Mouse (Mus musculus): ENCODE data around the gene Rora. TPM values are rescaled to one million over a fixed set of nuclear protein-coding genes. Genes with fewer than 3 reads are reported as not detected.

Rora gene
- polyA plus RNA-seq, 1 experiment from 2014 or later = 12.3 TPM

DNA sequence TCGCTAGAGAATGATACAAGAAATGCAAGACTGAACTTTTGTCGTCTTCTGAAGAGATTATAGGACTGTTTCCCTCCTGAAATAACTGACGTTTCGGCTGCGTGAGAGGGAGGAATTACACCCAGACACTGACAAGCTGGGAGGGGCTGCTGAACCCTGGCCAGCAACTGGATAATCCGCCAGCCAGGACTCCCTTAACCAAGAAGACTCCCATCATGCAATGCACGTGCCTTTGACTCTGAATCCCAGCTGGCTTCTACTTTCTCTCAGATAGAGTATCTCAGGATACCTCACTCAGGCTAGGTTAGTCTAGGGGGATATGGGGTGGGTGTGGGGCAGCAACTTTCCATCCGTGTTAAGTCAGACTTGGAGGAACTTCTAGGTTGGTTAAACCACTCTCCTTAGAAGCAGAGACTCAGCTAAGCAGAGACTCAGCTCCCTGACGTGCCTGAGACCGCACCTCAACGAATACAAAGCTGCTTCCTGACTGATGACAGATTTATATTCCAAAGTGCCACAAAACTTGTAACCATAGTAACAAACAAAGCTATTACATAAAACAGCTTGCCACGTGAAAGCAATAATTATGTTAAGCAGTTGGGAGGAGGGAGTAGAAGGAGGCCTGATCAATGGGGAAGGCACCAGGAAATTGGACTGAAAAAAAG is 302.8 kb downstream of the Rora start:
- 53% methylated on average over 12 of the region's 12 CpGs for WGBS
- Histone ChIP-seq H3K27me3 (replicated peaks; ENCODE audit: control insufficient read depth, insufficient read depth, low read length) (no peaks in the 10 kb centered on the region), H3K4me3 (ENCODE audit: low read depth, low read length) (no peak overlapping the region), H3K9ac (ENCODE audit: low read depth, low read length) (no peak overlapping the region), H3K9me3 (ENCODE audit: control insufficient read depth, low read length) (no peaks in the 10 kb centered on the region), H3K4me2 (ENCODE audit: low read depth, low read length) (no peak overlapping the region), H3K4me1 (ENCODE audit: control insufficient read depth, insufficient read depth, low read length) (peaks cover 5% of the 10 kb centered on the region; the same call in 1 of the 2 replicates), H3K27ac (replicated peaks; ENCODE audit: low read depth, low read length) (no peak overlapping the region), H3K36me3 (ENCODE audit: control insufficient read depth, insufficient read depth, low read length) (no peaks in the 10 kb centered on the region)
- DNase-seq (ENCODE audit: low spot score) (peak; percentile 60), ATAC-seq (ENCODE audit: low read depth) (no peak; the same call in 1 of the 2 replicates)

DNA sequence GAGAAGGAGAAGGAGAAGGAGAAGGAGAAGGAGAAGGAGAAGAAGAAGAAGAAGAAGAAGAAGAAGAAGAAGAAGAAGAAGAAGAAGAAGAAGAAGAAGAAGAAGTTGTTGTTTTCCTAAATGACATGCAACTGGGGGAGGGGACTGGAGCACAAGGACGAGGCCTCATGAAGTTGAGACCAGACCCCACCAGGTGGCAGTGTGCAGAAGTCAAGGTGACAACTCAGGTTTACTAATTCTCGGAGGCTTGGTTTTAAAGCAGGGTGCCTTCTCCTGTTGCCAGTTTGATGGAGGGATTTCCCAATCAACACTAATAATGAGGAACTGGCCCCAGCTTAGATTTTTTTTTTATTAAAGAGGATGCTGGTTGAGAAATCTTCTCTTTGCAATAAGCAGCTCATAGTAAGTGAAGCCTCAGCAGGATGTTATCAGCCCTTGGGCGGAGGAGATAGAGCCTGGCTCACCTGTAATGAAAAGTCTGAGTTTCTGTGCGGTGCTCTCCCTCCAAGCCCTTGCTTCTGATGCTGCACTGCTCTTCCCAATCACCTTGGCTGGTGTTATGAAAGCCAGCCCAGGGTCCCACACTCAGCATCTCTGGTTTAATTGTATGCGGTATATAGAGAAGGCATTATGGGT is 303.5 kb downstream of the Rora start:
- no peaks in the 10 kb centered on the region for H3K36me3 ChIP-seq (ENCODE audit: control insufficient read depth, insufficient read depth, low read length)
- H3K27ac ChIP-seq (replicated peaks; ENCODE audit: low read depth, low read length) = no peak overlapping the region
- H3K4me2 ChIP-seq (ENCODE audit: low read depth, low read length) = no peak overlapping the region
- H3K27me3 ChIP-seq (replicated peaks; ENCODE audit: control insufficient read depth, insufficient read depth, low read length) = no peaks in the 10 kb centered on the region
- H3K9me3 ChIP-seq (ENCODE audit: control insufficient read depth, low read length) = no peaks in the 10 kb centered on the region
- H3K4me1 ChIP-seq (ENCODE audit: control insufficient read depth, insufficient read depth, low read length) = peaks cover 5% of the 10 kb centered on the region; the same call in 1 of the 2 replicates
- DNase-seq (ENCODE audit: low spot score) (peak; percentile 71), ATAC-seq (ENCODE audit: low read depth) (no peak)
- 61% methylated on average over 5 of the region's 5 CpGs for WGBS
- H3K4me3 ChIP-seq (ENCODE audit: low read depth, low read length) = no peak overlapping the region
- no peak overlapping the region for H3K9ac ChIP-seq (ENCODE audit: low read depth, low read length)

DNA sequence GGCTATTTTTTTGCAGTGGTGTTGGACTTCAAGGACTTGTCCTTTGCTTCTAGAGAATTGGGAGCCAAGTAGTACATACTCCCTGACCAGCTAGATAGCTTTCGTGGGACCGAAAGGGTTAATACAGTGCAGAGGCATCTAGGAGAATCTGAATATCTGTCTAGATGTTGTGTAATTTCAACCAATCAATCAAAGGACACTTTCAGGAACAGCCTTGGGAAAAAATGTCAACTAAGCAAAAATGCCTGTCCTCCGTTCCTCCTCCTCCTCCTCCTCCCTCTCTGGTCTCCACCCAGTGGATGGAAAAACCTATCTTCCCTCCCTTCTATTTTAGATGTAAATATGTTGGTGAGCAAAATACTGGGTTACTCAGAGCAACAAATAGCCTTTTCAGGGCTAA is 304.2 kb downstream of the Rora start:
- Histone ChIP-seq H3K36me3 (ENCODE audit: control insufficient read depth, insufficient read depth, low read length) (no peaks in the 10 kb centered on the region), H3K4me2 (ENCODE audit: low read depth, low read length) (no peak overlapping the region), H3K27me3 (replicated peaks; ENCODE audit: control insufficient read depth, insufficient read depth, low read length) (no peaks in the 10 kb centered on the region), H3K4me3 (ENCODE audit: low read depth, low read length) (no peak overlapping the region), H3K4me1 (ENCODE audit: control insufficient read depth, insufficient read depth, low read length) (peaks cover 5% of the 10 kb centered on the region; the same call in 1 of the 2 replicates), H3K9ac (ENCODE audit: low read depth, low read length) (no peak overlapping the region), H3K9me3 (ENCODE audit: control insufficient read depth, low read length) (no peaks in the 10 kb centered on the region), H3K27ac (replicated peaks; ENCODE audit: low read depth, low read length) (no peak overlapping the region)
- ATAC-seq (ENCODE audit: low read depth) = no peak
- no peak for DNase-seq (ENCODE audit: low spot score)
- WGBS = 78% methylated on average over 3 of the region's 3 CpGs

DNA sequence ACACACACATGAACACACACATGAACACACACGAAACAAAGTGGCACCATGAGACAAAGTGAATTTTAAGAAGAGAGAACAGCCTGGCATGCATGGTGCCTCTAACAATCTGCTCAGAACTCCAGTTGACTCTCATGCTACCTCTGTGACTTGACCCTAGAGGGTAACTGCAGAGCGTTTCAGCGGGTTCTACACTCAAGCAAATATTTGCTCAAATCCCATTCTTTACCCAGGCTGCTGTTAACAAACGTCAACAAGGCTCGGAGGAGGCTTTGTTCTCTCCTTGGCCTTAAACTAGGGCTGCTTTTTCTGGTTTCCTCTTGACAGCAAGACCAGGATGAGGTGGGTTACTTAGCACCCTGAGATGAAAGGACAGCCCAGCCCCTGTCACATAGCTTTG is 305.3 kb downstream of the Rora start:
- Histone ChIP-seq H3K36me3 (ENCODE audit: control insufficient read depth, insufficient read depth, low read length) (no peaks in the 10 kb centered on the region), H3K27ac (replicated peaks; ENCODE audit: low read depth, low read length) (no peak overlapping the region), H3K4me2 (ENCODE audit: low read depth, low read length) (no peak overlapping the region), H3K27me3 (replicated peaks; ENCODE audit: control insufficient read depth, insufficient read depth, low read length) (no peaks in the 10 kb centered on the region), H3K4me1 (ENCODE audit: control insufficient read depth, insufficient read depth, low read length) (peaks cover 5% of the 10 kb centered on the region; the same call in 1 of the 2 replicates), H3K9ac (ENCODE audit: low read depth, low read length) (no peak overlapping the region), H3K9me3 (ENCODE audit: control insufficient read depth, low read length) (no peaks in the 10 kb centered on the region), H3K4me3 (ENCODE audit: low read depth, low read length) (no peak overlapping the region)
- ATAC-seq (ENCODE audit: low read depth) (no peak), DNase-seq (ENCODE audit: low spot score) (no peak)
- 64% methylated on average over 5 of the region's 5 CpGs for WGBS

DNA sequence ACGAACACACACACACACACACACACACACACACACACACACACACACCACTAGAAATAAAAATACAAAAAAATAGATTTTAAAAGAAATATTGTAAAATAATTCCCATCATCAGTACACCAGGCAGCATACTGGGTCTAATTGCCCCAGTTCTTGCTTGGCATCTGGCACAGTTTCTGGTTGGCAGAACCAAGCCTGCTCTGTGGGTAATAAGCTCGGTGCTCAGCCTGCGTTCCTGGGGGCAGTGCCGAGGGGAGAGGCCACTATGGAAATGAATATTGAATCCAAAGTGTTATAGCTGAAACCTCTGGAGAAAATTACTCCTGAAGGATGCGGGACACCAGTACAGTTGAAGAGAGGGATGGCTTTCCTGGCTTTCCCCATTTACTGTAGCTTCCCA is 310.3 kb downstream of the Rora start:
- no peak for ATAC-seq (ENCODE audit: low read depth)
- Histone ChIP-seq H3K9me3 (ENCODE audit: control insufficient read depth, low read length) (no peaks in the 10 kb centered on the region), H3K36me3 (ENCODE audit: control insufficient read depth, insufficient read depth, low read length) (no peaks in the 10 kb centered on the region), H3K27ac (replicated peaks; ENCODE audit: low read depth, low read length) (no peak overlapping the region), H3K9ac (ENCODE audit: low read depth, low read length) (no peak overlapping the region), H3K27me3 (replicated peaks; ENCODE audit: control insufficient read depth, insufficient read depth, low read length) (no peaks in the 10 kb centered on the region), H3K4me1 (ENCODE audit: control insufficient read depth, insufficient read depth, low read length) (no peaks in the 10 kb centered on the region), H3K4me2 (ENCODE audit: low read depth, low read length) (no peak overlapping the region), H3K4me3 (ENCODE audit: low read depth, low read length) (no peak overlapping the region)
- no peak for DNase-seq (ENCODE audit: low spot score)
- WGBS = 81% methylated on average over 5 of the region's 5 CpGs

DNA sequence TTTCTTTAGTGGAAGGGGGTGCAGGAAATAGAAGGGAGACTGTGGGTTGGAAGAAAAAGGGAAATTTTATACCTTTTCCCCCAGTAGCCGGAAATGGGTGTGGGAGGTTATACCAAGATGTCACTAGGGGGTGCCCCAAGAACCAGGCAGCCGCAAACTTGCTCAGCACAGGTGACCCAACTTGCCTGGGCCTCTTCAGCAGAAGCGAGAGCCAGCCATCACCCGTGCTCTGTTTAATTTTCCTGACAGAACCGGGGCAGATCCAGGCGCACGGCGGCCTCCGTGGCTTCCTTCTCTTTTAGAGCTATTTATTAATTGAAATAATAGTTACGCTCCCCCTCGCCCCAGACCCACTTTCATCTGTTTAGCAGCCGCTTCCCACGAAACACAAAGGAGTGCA is 313.0 kb downstream of the Rora start:
- H3K9me3 ChIP-seq (ENCODE audit: control insufficient read depth, low read length) = no peaks in the 10 kb centered on the region
- no peak for ATAC-seq (ENCODE audit: low read depth)
- no peak overlapping the region for H3K4me3 ChIP-seq (ENCODE audit: low read depth, low read length)
- H3K9ac ChIP-seq (ENCODE audit: low read depth, low read length) = no peak overlapping the region
- peak; percentile 63 for DNase-seq (ENCODE audit: low spot score)
- no peaks in the 10 kb centered on the region for H3K4me1 ChIP-seq (ENCODE audit: control insufficient read depth, insufficient read depth, low read length)
- no peak overlapping the region for H3K27ac ChIP-seq (replicated peaks; ENCODE audit: low read depth, low read length)
- H3K36me3 ChIP-seq (ENCODE audit: control insufficient read depth, insufficient read depth, low read length) = no peaks in the 10 kb centered on the region
- H3K4me2 ChIP-seq (ENCODE audit: low read depth, low read length) = no peak overlapping the region
- no peaks in the 10 kb centered on the region for H3K27me3 ChIP-seq (replicated peaks; ENCODE audit: control insufficient read depth, insufficient read depth, low read length)
- 46% methylated on average over 13 of the region's 13 CpGs for WGBS

DNA sequence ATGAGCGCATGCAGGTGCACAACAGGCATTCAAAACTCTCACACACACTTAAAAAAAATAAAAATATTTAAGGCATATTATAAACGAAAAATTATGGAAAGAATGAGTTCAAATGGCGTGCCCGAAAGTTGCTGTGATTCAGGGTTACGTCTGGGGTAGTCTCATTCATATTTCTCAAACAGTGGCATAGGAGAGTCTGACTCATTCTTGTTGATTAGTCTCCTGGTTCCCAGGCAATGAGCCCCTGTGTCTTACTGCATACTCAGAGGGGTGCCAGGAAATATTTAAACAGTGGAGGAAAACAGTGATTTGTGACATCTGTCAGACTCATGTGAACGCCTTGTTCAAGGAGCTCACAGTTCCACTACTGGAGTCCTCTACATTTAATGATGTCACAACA is 316.5 kb downstream of the Rora start:
- Histone ChIP-seq H3K9ac (ENCODE audit: low read depth, low read length) (no peak overlapping the region), H3K9me3 (ENCODE audit: control insufficient read depth, low read length) (no peaks in the 10 kb centered on the region), H3K4me3 (ENCODE audit: low read depth, low read length) (no peak overlapping the region), H3K4me2 (ENCODE audit: low read depth, low read length) (no peak overlapping the region), H3K27me3 (replicated peaks; ENCODE audit: control insufficient read depth, insufficient read depth, low read length) (no peaks in the 10 kb centered on the region), H3K36me3 (ENCODE audit: control insufficient read depth, insufficient read depth, low read length) (no peaks in the 10 kb centered on the region), H3K27ac (replicated peaks; ENCODE audit: low read depth, low read length) (no peak overlapping the region), H3K4me1 (ENCODE audit: control insufficient read depth, insufficient read depth, low read length) (no peaks in the 10 kb centered on the region)
- 82% methylated on average over 6 of the region's 6 CpGs for WGBS
- DNase-seq (ENCODE audit: low spot score) (no peak), ATAC-seq (ENCODE audit: low read depth) (no peak)

DNA sequence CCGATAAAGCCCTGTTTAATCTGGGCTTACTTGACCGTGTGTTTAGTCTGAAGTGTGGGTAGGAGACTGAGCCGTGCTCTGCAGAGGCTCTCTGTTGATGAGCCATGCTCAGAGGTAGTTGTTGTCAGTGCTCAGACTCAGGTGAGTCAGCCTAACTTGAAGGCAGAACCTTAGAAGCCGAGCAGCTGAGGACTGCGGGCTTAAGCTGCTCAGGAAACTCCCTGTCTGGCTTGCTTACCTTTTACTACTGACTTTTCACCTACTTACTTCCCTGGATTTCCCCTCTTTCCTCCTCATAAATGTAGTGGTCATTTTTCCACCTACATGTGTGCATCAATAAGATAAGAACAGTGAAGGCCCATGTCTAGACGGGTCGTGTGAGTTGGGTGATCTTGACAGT is 318.7 kb downstream of the Rora start:
- Histone ChIP-seq H3K9ac (ENCODE audit: low read depth, low read length) (no peak overlapping the region), H3K9me3 (ENCODE audit: control insufficient read depth, low read length) (no peaks in the 10 kb centered on the region), H3K36me3 (ENCODE audit: control insufficient read depth, insufficient read depth, low read length) (no peaks in the 10 kb centered on the region), H3K27me3 (replicated peaks; ENCODE audit: control insufficient read depth, insufficient read depth, low read length) (no peaks in the 10 kb centered on the region), H3K27ac (replicated peaks; ENCODE audit: low read depth, low read length) (no peak overlapping the region), H3K4me1 (ENCODE audit: control insufficient read depth, insufficient read depth, low read length) (peaks cover 7% of the 10 kb centered on the region; the same call in 1 of the 2 replicates), H3K4me2 (ENCODE audit: low read depth, low read length) (no peak overlapping the region), H3K4me3 (ENCODE audit: low read depth, low read length) (no peak overlapping the region)
- ATAC-seq (ENCODE audit: low read depth) (no peak), DNase-seq (ENCODE audit: low spot score) (no peak)
- WGBS = 83% methylated on average over 7 of the region's 7 CpGs

DNA sequence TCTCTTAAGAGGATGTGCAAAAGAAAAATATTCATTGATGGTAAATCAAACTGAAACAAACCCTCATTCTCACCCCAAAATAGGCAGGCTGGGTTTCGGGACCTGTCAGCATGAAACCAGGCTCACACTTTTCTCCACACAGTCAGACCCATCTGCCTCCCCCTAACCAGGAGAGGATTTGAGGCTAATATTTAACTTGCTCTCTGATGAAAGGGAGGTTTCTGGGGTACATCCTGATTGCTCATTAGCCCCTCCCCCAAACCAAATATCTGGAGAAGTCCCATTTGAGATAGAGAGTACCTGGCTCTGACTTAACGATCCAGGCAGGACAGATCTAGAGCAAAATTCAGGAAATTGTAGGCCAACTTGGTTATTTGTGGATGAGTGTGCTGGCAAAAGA is 320.9 kb downstream of the Rora start:
- H3K9me3 ChIP-seq (ENCODE audit: control insufficient read depth, low read length) = no peaks in the 10 kb centered on the region
- ATAC-seq (ENCODE audit: low read depth) (no peak), DNase-seq (ENCODE audit: low spot score) (no peak)
- H3K4me2 ChIP-seq (ENCODE audit: low read depth, low read length) = no peak overlapping the region
- WGBS = 93% methylated on average over 2 of the region's 2 CpGs
- H3K27ac ChIP-seq (replicated peaks; ENCODE audit: low read depth, low read length) = no peak overlapping the region
- H3K4me3 ChIP-seq (ENCODE audit: low read depth, low read length) = no peak overlapping the region
- no peaks in the 10 kb centered on the region for H3K36me3 ChIP-seq (ENCODE audit: control insufficient read depth, insufficient read depth, low read length)
- H3K9ac ChIP-seq (ENCODE audit: low read depth, low read length) = no peak overlapping the region
- H3K27me3 ChIP-seq (replicated peaks; ENCODE audit: control insufficient read depth, insufficient read depth, low read length) = no peaks in the 10 kb centered on the region
- peaks cover 7% of the 10 kb centered on the region; the same call in 1 of the 2 replicates for H3K4me1 ChIP-seq (ENCODE audit: control insufficient read depth, insufficient read depth, low read length)
